Mouse (Mus musculus): ENCODE measurements at regions not wholly inside any gene's neighbourhood (a gene's known extent, or its start where the extent isn't known, plus 50 kb on each side); places are given as distances from the start of the nearest gene placed in this dataset.

DNA sequence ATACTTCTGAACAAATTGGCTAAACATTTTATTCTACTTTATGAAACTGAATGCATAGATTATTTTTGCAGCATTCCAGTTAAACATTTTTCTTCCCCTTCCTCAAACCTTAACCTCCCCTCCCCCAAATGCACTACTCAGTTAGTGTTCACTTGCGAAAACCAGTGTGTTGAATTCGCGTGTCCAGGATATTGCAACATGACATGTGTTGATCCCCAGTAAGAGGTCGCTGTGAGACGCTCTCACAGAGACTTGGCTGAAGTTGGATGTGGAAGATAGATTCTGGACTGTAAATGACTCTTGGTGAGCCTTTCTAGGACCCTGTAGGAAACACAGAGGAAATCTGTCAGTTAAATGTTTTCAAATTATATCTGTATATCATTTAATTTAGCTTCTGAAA is 221.0 kb upstream of the Zic1 start:
- peak; percentile 95 for ATAC-seq (replicated peaks; ENCODE audit: poor library complexity, severe bottlenecking)

DNA sequence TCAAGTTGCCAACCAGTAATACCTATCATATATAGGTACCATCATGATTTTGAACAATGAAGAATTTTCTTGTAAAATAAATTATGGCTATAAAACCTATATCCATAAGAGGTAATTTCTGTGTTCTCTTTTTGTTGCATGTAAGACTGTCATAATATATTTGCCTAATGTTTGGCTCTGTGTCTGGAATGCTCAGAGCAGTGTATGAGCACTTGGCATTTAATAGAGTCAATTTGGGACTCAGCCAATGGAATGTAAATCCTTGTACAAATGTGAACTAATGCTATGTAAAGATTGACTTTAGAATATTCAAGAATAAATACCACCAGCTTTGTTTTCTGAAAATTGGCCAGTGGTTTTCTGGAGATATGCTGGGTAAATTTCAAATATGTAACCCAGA is 208.5 kb upstream of the Zic1 start:
- ATAC-seq (replicated peaks; ENCODE audit: poor library complexity, severe bottlenecking) = no peak

DNA sequence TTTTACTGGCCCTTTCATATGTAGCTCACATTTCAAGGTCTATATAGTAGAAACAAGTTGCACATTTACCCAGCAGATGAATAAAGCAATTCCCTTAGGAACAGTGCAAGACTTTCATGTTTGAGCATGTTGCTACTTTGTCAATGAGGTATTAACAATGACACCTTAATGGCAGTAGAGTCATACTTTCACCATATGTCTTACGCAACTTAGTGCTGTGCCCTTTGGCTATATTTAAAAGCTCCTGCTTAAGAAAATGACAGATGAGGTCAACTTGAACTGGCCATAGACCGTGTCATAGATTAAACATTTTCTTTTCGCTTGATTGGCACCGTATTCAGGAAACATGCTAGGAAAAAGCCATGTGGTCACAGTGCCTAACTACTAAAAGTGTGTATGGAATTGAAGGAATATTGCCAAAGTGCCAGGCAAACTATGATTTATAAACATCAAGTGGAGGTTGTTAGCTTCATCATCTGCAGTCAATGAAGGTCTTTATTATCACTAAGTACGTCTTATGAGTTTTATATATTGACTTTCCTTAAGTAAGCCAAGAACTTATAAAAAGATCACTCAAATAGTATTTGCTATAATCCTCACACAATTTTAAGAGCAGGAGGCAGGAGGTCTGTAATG is 200.5 kb upstream of the Zic1 start:
- no peak for ATAC-seq (replicated peaks; ENCODE audit: poor library complexity, severe bottlenecking)

- ATAC-seq (replicated peaks; ENCODE audit: poor library complexity, severe bottlenecking) = no peak
Observed at GRCm38 (mm10) chr9:91561331-91561730, 195.7 kb upstream of the Zic1 start.

- ATAC-seq (replicated peaks; ENCODE audit: poor library complexity, severe bottlenecking) = no peak
Observed at GRCm38 (mm10) chr9:91559794-91560193, 194.2 kb upstream of the Zic1 start.

DNA sequence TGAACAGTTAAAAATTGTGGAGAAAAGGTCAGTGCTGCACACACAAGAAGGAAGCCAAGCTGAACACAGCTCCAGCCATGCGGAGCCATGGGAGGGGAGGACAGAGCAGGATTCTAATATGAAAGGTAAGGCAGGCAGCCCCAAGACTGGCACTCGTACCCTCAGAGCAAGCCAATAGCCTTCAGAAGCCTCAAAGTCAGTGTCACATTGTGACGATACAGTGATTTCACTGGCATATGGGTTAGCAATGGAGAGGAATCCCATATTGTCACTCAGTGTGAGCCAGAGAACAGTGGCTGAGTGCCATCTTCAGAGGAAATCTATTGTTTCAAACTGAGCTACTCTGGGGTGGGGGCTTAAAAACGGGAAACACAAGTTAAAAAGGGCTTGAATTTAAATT is 181.4 kb upstream of the Zic1 start:
- no peak for ATAC-seq (replicated peaks; ENCODE audit: poor library complexity, severe bottlenecking)

DNA sequence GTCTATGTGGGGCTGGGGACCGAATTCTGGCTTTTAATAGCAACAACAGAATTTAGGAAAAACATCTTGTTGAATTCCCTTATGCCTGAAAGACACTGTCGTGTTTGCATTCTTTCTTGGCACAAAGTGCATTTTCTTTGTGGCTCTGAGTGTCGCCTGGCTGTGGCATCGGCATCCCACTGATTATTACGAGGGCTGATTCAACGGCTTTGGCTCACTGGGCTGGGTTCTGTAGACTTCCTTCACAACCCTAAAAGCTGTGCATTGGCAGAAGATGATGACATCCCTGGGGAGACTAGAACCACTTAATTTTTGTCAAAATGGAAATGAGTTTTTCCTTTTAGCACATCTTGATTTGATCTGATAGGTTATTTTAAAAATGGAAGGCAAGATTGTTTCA is 179.8 kb upstream of the Zic1 start:
- no peak for ATAC-seq (replicated peaks; ENCODE audit: poor library complexity, severe bottlenecking)

- no peak for ATAC-seq (replicated peaks; ENCODE audit: poor library complexity, severe bottlenecking)
Observed at GRCm38 (mm10) chr9:91528838-91529475, 163.3 kb upstream of the Zic1 start.

DNA sequence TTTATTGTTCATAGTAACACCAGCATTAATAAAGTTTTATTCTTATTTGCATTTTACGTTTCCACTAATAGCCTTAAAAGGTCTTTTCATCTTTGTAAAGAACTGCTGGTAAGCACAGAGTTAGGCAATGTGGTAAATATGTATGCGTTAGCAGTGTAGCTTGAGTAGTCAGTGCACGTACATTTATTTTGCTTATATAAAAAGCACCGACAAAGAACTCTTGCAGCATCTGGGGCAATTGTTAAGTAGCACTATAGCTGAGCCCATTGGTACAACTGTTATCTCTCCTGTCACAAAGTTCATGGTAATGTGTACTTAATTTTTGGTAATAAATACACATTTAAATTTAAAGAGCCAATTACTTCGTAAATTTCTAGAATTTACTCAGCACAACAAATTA is 162.8 kb upstream of the Zic1 start:
- no peak for ATAC-seq (replicated peaks; ENCODE audit: poor library complexity, severe bottlenecking)

DNA sequence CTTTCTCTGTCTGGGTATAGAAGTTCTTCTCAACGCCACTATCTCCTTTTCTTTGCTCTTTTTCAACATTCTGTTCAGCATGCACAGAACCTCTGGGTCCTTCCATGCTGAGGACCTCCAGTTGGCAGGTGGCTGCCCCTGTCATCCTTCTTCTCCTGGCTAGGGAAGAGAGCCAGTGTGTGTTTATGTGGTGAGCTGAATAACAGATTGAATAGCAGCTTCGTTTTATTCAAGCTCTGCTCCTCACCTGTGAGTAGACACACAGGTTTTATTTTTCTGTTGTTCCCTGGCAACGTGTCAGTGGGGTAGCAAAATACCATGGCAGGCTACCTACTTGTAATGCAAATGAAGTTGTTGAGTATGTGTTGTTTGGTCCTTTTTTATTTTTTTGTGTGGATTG is 154.9 kb upstream of the Zic1 start:
- no peak for ATAC-seq (replicated peaks; ENCODE audit: poor library complexity, severe bottlenecking)

GRCm38 (mm10) chr9:91509672-91510071 is 144.1 kb upstream of the Zic1 start:
- ATAC-seq (replicated peaks; ENCODE audit: poor library complexity, severe bottlenecking) = no peak

- no peak for ATAC-seq (replicated peaks; ENCODE audit: poor library complexity, severe bottlenecking)
Observed at GRCm38 (mm10) chr9:91503657-91504329, 138.2 kb upstream of the Zic1 start.

DNA sequence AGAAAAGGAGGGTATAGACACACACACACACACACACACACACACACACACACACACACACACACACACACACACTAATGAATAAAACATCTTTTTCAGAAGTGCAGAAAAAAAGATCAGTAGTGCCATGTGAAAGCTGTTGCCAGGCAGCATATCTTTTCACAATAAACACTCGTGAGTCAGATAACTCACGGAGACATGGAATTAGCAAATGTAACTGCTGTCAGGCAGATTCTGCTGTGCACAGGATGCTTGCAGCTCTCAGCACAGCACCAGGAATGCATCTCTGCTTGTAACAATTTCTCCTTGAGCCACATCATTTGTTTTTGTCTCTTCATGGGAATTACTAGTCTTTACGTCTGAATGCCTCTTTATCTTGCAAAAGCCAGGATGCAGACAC is 111.0 kb upstream of the Zic1 start:
- no peak for ATAC-seq (replicated peaks; ENCODE audit: poor library complexity, severe bottlenecking)

DNA sequence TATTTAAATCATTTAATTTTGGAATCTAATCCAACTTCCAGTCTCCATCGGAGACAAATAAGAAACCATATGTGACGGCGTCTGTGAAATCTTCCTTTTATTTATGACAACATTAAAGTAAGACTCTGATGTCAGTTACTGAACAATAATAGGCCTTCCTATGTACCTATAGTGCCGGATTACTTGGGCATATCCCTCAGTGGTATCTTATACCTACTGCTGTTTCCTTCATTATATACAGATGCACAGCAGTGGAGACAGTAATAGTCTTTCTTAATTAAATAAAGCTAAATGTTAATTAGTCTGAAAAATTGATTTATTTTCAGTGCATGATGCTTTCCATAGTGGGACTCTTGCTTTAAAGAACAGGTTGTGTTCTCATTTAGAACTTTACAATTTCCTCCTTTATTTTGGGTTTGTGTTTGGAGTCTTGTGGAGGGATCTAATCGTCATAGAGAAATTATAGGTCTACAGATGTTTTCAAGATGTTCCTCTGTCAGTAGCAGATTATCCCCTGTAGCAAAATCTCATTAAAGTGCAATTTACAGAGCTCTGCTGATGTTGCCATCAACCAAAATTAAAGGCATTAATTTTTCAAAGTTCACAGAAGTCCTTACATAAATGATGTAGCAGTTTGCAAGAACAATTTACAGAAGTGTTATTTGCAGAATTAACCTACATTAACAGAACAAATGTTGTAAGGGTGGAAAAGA is 97.3 kb upstream of the Zic1 start:
- no peak for ATAC-seq (replicated peaks; ENCODE audit: poor library complexity, severe bottlenecking)

GRCm38 (mm10) chr9:91459921-91460320 is 94.3 kb upstream of the Zic1 start:
- no peak for ATAC-seq (replicated peaks; ENCODE audit: poor library complexity, severe bottlenecking)

GRCm38 (mm10) chr9:91456843-91457242 is 91.2 kb upstream of the Zic1 start:
- no peak for ATAC-seq (replicated peaks; ENCODE audit: poor library complexity, severe bottlenecking)

DNA sequence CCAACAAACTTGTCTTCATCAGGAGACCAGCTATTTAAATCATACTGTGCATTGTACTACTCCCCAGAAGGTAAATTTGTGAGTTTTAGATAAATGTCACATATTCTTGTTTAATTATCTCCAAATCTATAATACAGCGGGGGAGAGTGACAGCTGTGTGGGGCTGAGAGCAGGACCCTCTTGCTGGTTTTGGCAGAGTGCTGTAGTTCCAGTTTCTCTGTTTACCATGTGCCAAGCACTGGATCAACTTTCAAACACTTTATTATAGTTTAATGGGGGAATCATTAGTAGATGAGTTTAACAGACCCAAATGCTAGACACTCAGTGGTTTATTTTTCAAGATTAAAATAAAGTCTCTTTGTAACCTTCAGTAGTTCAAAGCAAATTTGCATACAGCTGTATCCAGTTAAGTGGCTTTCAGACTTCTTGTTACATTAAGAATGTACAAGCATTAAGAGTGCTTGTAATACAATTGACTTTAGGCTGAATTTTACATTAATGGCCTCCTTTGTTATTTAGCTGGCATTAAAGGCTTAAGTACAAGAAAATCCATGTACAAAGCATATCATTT is 90.7 kb upstream of the Zic1 start:
- ATAC-seq (replicated peaks; ENCODE audit: poor library complexity, severe bottlenecking) = no peak

DNA sequence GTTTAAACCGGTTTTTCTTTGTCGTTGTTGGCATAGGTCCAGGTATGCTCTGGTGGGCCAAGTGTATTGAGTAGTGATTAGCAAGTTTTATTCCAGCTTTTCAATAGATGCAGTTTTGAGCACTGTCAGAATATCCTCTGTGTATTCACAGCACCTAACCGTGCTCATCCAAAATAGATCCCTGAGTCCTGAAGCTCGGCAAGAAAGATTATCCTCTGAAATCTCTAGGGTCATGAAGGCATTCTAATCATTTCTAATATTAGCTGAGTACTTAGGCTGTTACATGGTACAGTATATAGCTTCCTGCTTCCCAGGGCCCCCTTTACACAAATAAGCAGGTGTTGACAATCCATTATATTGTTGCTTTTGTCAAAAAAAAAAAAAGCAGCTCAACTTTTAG is 73.5 kb upstream of the Zic1 start:
- ATAC-seq (replicated peaks; ENCODE audit: poor library complexity, severe bottlenecking) = no peak

Measured in granulocyte monocyte progenitor cell, adult 5-6 weeks (primary cell).